Mouse (Mus musculus): Measurements from ENCODE around the gene Omg.

DNA sequence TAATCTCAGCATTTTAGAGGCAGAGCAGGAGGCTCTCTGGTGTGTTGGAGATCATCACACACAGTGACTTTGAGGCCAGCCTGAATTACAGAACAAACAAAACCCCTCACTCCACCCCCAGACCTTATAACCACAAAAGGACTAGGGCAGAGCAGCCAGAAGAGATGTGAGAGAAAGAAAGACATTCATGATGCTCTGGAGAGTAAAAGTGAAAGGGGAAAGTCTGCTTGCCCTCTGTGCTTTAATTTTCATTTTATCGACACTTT is 20.4 kb upstream of the Omg start:
- TF ChIP-seq CTCF (IDR thresholded peaks at IDR 0.05; ENCODE audit: low read depth) (no peak), EP300 (IDR thresholded peaks at IDR 0.05; ENCODE audit: low read depth) (no peak)
